Mouse (Mus musculus) C2C12 (cell line): ENCODE results near the gene Grik4.

Experiments used
- CEBPB ChIP-seq: IDR thresholded peaks from one replicate; pipeline ENCODE4 v1.6.1; 2011; ENCODE audit warnings: low read depth, mild to moderate bottlenecking, control low read depth, moderate library complexity
- CTCF ChIP-seq: IDR thresholded peaks from one replicate; pipeline ENCODE4 v1.5.1; 2011; ENCODE audit not compliant: control insufficient read depth, insufficient read depth, insufficient read length
- FOSL1 ChIP-seq: IDR thresholded peaks from one replicate; pipeline ENCODE4 v1.8.0; 2011; ENCODE audit warnings: mild to moderate bottlenecking, low read length; ENCODE audit not compliant: poor library complexity, insufficient read depth, severe bottlenecking
- MAX ChIP-seq: IDR thresholded peaks from one replicate; pipeline ENCODE4 v1.6.1; 2011; ENCODE audit warnings: mild to moderate bottlenecking, control low read depth
- MYOD1 ChIP-seq: IDR thresholded peaks from one replicate; pipeline ENCODE4 v1.6.1; 2011; ENCODE audit warnings: low read depth; ENCODE audit not compliant: control insufficient read depth, insufficient read length
- USF1 ChIP-seq: IDR thresholded peaks from one replicate; pipeline ENCODE4 v1.6.1; 2011; ENCODE audit warnings: low read depth, mild to moderate bottlenecking, control low read depth, moderate library complexity

DNA sequence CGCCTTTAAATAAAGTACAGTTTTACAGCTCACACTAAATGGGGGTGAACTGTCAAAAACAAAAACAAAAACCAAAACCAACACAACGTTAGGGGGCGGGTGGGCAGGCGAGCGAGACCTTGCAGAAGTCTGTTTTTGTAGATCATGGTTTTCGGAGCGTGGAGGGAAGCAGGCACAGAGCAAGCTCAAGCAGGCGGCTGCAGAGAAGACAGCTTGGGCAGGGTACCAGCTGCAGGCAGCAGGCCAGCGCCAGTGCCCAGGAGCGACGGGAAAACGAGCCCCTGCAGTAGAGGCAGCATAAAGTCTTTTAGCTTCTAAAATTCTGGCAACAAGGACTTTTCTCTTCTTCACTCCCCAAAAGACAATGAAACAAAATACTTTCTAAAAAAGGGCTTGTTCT, 20.1 kb upstream of the Grik4 start:
- TF ChIP-seq CTCF = no peak
- TF ChIP-seq CEBPB = no peak
- TF ChIP-seq USF1 = no peak
- TF ChIP-seq MAX = no peak
- no peak for TF ChIP-seq MYOD1
- no peak for TF ChIP-seq FOSL1
